10 mouse cellular contexts compared by ENCODE assay signal in the genomic region with DNA sequence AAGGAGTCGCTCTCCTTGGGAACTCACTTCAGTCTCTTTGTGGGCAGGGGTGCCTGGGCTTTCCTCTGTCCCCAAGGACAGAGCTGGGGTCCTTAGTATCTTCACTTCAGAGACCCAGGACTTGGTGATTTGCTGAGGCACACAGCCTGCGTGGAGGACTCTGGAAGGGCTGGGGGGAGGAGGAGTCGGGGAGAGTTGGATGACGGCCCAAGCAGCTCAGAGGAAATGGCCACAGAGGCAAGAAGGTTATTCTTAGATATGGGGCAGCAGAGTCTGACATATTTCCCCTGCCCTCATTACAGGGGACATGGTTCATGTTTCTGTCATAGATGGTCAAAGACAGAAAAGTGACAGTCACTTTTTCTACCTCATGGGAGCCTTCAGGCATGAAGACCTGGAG. TPM values are rescaled to one million over a fixed set of nuclear protein-coding genes. Genes with fewer than 3 reads are reported as not detected.
A peak's percentile ranks its signal among the peaks of the same experiment; 100 is the strongest.
DNase-seq lines count a peak whose midpoint lies in the region; ATAC-seq lines count a peak whose summit lies in the region.
"Had no signal": no experiment of that assay in that cellular context is flagged by ENCODE, and none has a peak within 500 bp of the region (broad histone marks: within the 10 kb centered on the region; RNA-seq: fewer than 3 reads in every experiment).

No protein-coding gene starts in this region.

- peaks cover 82% of the 10 kb centered on the region for H3K4me1 ChIP-seq in megakaryocyte, embryonic 14.5 days
- H3K4me1 ChIP-seq in heart, embryonic 13.5 days: peaks cover 51% of the 10 kb centered on the region

- WGBS in heart, embryonic 13.5 days: 24% methylated on average over 4 of the region's 4 CpGs

- H3K27me3 ChIP-seq in megakaryocyte, embryonic 14.5 days (replicated peaks): peaks cover 4% of the 10 kb centered on the region
- no peaks in the 10 kb centered on the region for H3K27me3 ChIP-seq in heart, embryonic 13.5 days (replicated peaks)
- H3K27me3 ChIP-seq: limb, embryonic 13.5 days had no signal

- H3K9me3 ChIP-seq in megakaryocyte, embryonic 14.5 days: no peaks in the 10 kb centered on the region
- H3K9me3 ChIP-seq in heart, embryonic 13.5 days: no peaks in the 10 kb centered on the region
- H3K9me3 ChIP-seq: limb, embryonic 13.5 days had no signal

- peak; percentile 80 to 83 for DNase-seq in kidney, postnatal 36 days
- DNase-seq in cerebellum, adult 9-11 months: no peak
- no peak for DNase-seq in right cerebral cortex, postnatal 14 days
- no peak for DNase-seq in left cerebral cortex, adult 8-10 months (ENCODE audit: low spot score in 2 of 2)
- DNase-seq: cerebellum, postnatal 36 days had no signal

- peak overlapping the region; percentile 51 for H3K4me3 ChIP-seq in megakaryocyte, embryonic 14.5 days (replicated peaks)
- no peak overlapping the region for H3K4me3 ChIP-seq in heart, embryonic 13.5 days
- H3K4me3 ChIP-seq: limb, embryonic 13.5 days had no signal

- peaks cover 33% of the 10 kb centered on the region for H3K36me3 ChIP-seq in megakaryocyte, embryonic 14.5 days (replicated peaks; ENCODE audit: low read length)
- H3K36me3 ChIP-seq in heart, embryonic 13.5 days: peaks cover 54% of the 10 kb centered on the region
- H3K36me3 ChIP-seq: limb, embryonic 13.5 days had no signal

- peak overlapping the region; percentile 45 for H3K4me2 ChIP-seq in heart, embryonic 13.5 days
- H3K4me2 ChIP-seq: limb, embryonic 13.5 days had no signal

- no peak for ATAC-seq in megakaryocyte, adult 5-6 weeks (ENCODE audit: poor library complexity, severe bottlenecking)
- ATAC-seq in heart, embryonic 13.5 days (ENCODE audit: extremely low read depth, insufficient number of reproducible peaks, low FRiP score, low TSS enrichment): no peak; the same call in 1 of the 2 replicates
- no peak for ATAC-seq in cerebellum, adult (ENCODE audit: insufficient number of reproducible peaks, low FRiP score, low TSS enrichment)

- peak overlapping the region; percentile 67 for H3K9ac ChIP-seq in heart, embryonic 13.5 days
- H3K9ac ChIP-seq: limb, embryonic 13.5 days had no signal

- H3K27ac ChIP-seq in heart, embryonic 13.5 days (replicated peaks): peak overlapping the region; percentile 88
- H3K27ac ChIP-seq: limb, embryonic 13.5 days had no signal

RNA-seq across cellular contexts. Expression of a gene that starts 13.2 kb away (rescaled TPM):
- polyA plus RNA-seq in megakaryocyte, embryonic 14.5 days (2012; ENCODE audit: insufficient read depth, low replicate concordance): 3.1 and 3.5 TPM in 2 replicates
- total RNA-seq in megakaryocyte, adult 5-6 weeks (2015): 0.41 TPM in 1 of 2 replicates, not detected in the other
- total RNA-seq in megakaryocyte, adult 5-6 weeks (2017): 0.40 TPM in 1 of 2 replicates, not detected in the other
- polyA plus RNA-seq in heart, embryonic 13.5 days (2015; fragmentation: Nextera tagmentation; extraction: Ambion mirVana): 31.2 and 31.8 TPM in 2 replicates
- total RNA-seq in left cerebral cortex, adult 8-10 months (2022): under 1 TPM in 3 of 4 experiments, not detected in 1; 0.40 to 0.70 (median 0.54) TPM

RNA-seq across cellular contexts. Expression of a gene that starts 23.5 kb away (rescaled TPM):
- 531 TPM in 2 replicates for polyA plus RNA-seq in megakaryocyte, embryonic 14.5 days (2012; ENCODE audit: insufficient read depth, low replicate concordance)
- total RNA-seq in megakaryocyte, adult 5-6 weeks (2015): 184 and 209 TPM in 2 replicates
- 112 and 119 TPM in 2 replicates for total RNA-seq in megakaryocyte, adult 5-6 weeks (2017)
- 139 and 150 TPM in 2 replicates for polyA plus RNA-seq in heart, embryonic 13.5 days (2015; fragmentation: Nextera tagmentation; extraction: Ambion mirVana)
- 10 to 100 TPM in 3 of 4 experiments, 1 to 10 TPM in 1; 8.7 to 12.8 (median 10.5) TPM for total RNA-seq in left cerebral cortex, adult 8-10 months (2022)

RNA-seq across cellular contexts. Expression of a gene that starts 23.7 kb away (rescaled TPM):
- polyA plus RNA-seq in megakaryocyte, embryonic 14.5 days (2012; ENCODE audit: insufficient read depth, low replicate concordance): 15.3 and 15.9 TPM in 2 replicates
- 4.3 and 5.2 TPM in 2 replicates for total RNA-seq in megakaryocyte, adult 5-6 weeks (2015)
- total RNA-seq in megakaryocyte, adult 5-6 weeks (2017): 7.0 and 8.0 TPM in 2 replicates
- 29.6 and 32.6 TPM in 2 replicates for polyA plus RNA-seq in heart, embryonic 13.5 days (2015; fragmentation: Nextera tagmentation; extraction: Ambion mirVana)
- total RNA-seq in left cerebral cortex, adult 8-10 months (2022): 10 to 100 TPM; 21.5 to 30.0 (median 28.1) TPM

RNA-seq across cellular contexts. Expression of a gene that starts 29.2 kb away (rescaled TPM):
- 8.3 TPM in 1 of 2 replicates, not detected in the other for polyA plus RNA-seq in megakaryocyte, embryonic 14.5 days (2012; ENCODE audit: insufficient read depth, low replicate concordance)
- 3.6 and 3.8 TPM in 2 replicates for total RNA-seq in megakaryocyte, adult 5-6 weeks (2015)
- total RNA-seq in megakaryocyte, adult 5-6 weeks (2017): 3.2 and 4.4 TPM in 2 replicates
- polyA plus RNA-seq in heart, embryonic 13.5 days (2015; fragmentation: Nextera tagmentation; extraction: Ambion mirVana): 21.5 and 22.1 TPM in 2 replicates
- total RNA-seq in left cerebral cortex, adult 8-10 months (2022): 10 to 100 TPM; 48.1 to 53.0 (median 49.1) TPM

RNA-seq across cellular contexts. Expression of a gene that starts 55.1 kb away (rescaled TPM):
- polyA plus RNA-seq in megakaryocyte, embryonic 14.5 days (2012; ENCODE audit: insufficient read depth, low replicate concordance): 36.8 and 55.0 TPM in 2 replicates
- 5.9 and 6.1 TPM in 2 replicates for total RNA-seq in megakaryocyte, adult 5-6 weeks (2015)
- 3.0 and 6.5 TPM in 2 replicates for total RNA-seq in megakaryocyte, adult 5-6 weeks (2017)
- 21.9 and 22.0 TPM in 2 replicates for polyA plus RNA-seq in heart, embryonic 13.5 days (2015; fragmentation: Nextera tagmentation; extraction: Ambion mirVana)
- 10 to 100 TPM in 1 of 4 experiments, 1 to 10 TPM in 3; 9.3 to 10.6 (median 10.0) TPM for total RNA-seq in left cerebral cortex, adult 8-10 months (2022)

Comparison
In these comparisons a context has a peak if more than half of its experiments do, and no peak if none do; other contexts are left out.
1. DNase-seq: peak in kidney, postnatal 36 days (2 of 2); none in cerebellum, adult 9-11 months (single experiment), right cerebral cortex, postnatal 14 days (single experiment) and left cerebral cortex, adult 8-10 months (0 of 2).
2. RNA of a gene that starts 23.5 kb away (total RNA-seq): 112 to 209 TPM in megakaryocyte, adult 5-6 weeks; 8.7 to 12.8 TPM in left cerebral cortex, adult 8-10 months; every median in the first group is over 4 times any median in the second.